Mouse (Mus musculus) urinary bladder, postnatal 10 days (tissue): ENCODE results near the gene 9930021J03Rik.

Experiments used
- DNase-seq: peaks from one replicate; pipeline ENCODE4 v3.0.0; 2022; ENCODE audit warnings: low spot score

9930021J03Rik gene

GRCm38 (mm10) chr19:29695071-29695470 lies 110.7 kb downstream of the 9930021J03Rik start:
- no peak for DNase-seq

- DNase-seq: no peak
Observed at GRCm38 (mm10) chr19:29683844-29684540, 121.8 kb downstream of the 9930021J03Rik start.

- no peak for DNase-seq
Observed at GRCm38 (mm10) chr19:29680182-29681152, 125.3 kb downstream of the 9930021J03Rik start.

GRCm38 (mm10) chr19:29678181-29678778 lies 127.5 kb downstream of the 9930021J03Rik start:
- DNase-seq: no peak

GRCm38 (mm10) chr19:29676479-29677193 lies 129.2 kb downstream of the 9930021J03Rik start:
- no peak for DNase-seq

GRCm38 (mm10) chr19:29675562-29676078 lies 130.2 kb downstream of the 9930021J03Rik start:
- no peak for DNase-seq

GRCm38 (mm10) chr19:29674946-29675345 lies 130.8 kb downstream of the 9930021J03Rik start:
- no peak for DNase-seq

GRCm38 (mm10) chr19:29672660-29673059 lies 133.1 kb downstream of the 9930021J03Rik start:
- no peak for DNase-seq

- no peak for DNase-seq
Observed at GRCm38 (mm10) chr19:29671160-29671559, 134.6 kb downstream of the 9930021J03Rik start.

GRCm38 (mm10) chr19:29670247-29670646 lies 135.5 kb downstream of the 9930021J03Rik start:
- no peak for DNase-seq

GRCm38 (mm10) chr19:29668135-29668534 lies 137.7 kb downstream of the 9930021J03Rik start:
- no peak for DNase-seq

- no peak for DNase-seq
Observed at GRCm38 (mm10) chr19:29666965-29667594, 138.7 kb downstream of the 9930021J03Rik start.

GRCm38 (mm10) chr19:29666164-29666563 lies 139.6 kb downstream of the 9930021J03Rik start:
- DNase-seq: no peak

GRCm38 (mm10) chr19:29664934-29665333 lies 140.9 kb downstream of the 9930021J03Rik start:
- no peak for DNase-seq
